Mouse (Mus musculus) layer of hippocampus, adult 9-10 months (tissue): ENCODE measurements around the gene Zdhhc11.
"Not testable (repeated sequence)": the region's sequence is repeated elsewhere in the genome, so short reads cannot be mapped to it uniquely, and the experiment has no call there.

Experiments used
- DNase-seq: peaks from one replicate; pipeline ENCODE4 v3.0.0; 2022; ENCODE audit warnings: low spot score

The Zdhhc11 gene

GRCm38 (mm10) chr13:74006881-74007280 lies 43.2 kb downstream of the Zdhhc11 start:
- not testable (repeated sequence) for DNase-seq

GRCm38 (mm10) chr13:74008216-74008615 lies 44.6 kb downstream of the Zdhhc11 start:
- DNase-seq: not testable (repeated sequence)

DNA sequence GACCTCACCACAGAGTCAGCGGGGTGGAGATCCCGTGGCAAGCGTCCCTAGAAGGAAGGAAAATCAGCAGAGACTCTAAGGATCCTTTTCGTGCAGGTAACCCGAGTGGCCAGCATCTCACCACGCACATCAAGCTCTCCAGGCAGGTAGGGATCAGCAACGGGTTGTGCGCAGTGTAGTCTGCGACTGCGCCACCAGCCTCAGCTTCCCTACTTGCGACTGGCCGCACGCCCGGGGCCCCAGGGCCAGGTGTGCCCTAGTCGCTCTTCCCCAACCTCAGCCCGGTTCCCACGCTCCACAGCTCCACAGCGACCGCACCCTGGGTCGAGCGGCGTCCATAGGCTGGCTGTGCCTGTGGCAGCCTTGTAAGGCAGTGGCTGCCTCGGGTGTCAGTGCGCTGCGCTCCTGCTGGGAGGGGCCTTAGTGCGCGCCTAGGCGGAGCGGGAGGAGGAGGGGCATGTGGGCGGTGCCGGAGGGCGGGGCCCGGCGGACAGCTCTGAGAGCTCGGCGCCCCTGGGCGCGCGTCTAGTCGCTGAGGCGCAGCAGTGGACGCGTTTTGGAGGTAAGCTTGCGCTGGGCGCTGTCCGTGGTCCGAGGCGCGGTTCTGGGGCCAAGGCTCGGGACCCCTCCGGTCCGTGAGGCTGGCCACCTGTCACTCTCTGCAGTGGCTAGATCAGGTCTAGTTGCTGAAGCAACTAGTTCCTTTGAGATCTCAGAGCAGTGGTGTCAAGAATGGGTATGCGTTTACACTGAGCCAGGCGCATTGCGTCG lies 45.5 kb downstream of the Zdhhc11 start, which contains the start of gene Tppp:
Gene Tppp, plus strand, starts transcription at position 460 of the 771 bp plus-strand sequence.
- DNase-seq: peak; percentile 83

DNA sequence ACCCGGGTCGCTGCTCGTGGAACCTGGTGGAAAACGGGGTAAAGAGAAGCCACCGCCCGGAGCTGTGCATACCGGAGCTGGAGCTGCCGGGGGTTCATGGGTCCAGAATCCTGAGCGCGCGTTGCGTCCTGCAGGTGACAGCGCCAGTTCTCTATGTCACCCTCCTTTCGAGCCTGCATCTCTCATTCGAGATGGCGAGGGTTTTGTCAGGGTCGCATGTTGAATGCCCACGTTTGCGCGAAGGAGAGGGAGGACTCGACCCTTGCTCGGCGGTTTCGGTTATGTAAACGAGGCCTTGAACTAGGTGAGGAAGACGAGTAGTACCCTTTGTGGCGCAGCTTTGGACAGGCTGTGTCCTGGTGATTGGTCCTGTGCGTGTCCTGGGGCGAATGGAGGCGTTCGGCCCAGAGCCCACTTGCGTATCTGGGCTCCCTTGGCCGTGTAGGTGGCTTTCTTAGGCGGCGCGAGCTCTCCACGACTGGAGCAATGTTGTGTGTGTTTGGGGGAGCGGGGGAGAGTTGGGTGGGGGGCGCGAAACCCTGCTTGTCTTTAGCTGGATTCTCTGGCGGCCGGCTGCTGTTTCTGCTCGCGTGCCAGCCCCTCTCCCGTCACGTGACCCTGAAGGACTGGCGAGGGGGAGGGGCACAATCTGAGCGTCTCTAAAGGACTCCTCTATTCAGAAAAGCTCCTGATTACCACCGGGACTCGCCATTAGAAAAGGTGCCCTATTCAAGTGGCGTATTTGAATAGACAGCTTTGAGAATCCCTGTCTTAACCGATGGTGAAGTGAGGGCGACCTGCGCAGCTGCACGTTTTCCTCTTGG lies 46.4 kb downstream of the Zdhhc11 start:
- DNase-seq: peak; percentile 63

- no peak for DNase-seq
Measured at GRCm38 (mm10) chr13:74010678-74011077, 47.0 kb downstream of the Zdhhc11 start.

DNA sequence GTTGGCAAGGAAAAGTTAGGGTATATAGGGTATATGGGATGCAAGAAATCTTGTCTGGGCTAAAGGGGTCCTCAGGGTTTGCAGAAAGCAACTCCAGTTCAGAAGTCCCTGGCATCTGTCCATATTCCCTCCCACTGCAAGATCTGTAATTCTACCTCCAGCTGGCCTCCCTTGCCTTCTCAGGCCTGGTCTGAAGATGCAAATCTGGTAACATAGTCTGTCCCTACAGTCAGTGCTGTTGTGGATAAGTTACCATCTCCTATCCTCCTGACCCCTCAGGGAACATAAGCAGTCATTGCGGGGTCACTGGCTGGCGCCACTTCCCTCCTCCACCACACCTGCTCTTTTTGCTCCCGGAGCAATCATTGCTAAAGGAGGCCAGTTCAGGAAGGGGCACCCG lies 52.3 kb downstream of the Zdhhc11 start:
- no peak for DNase-seq

GRCm38 (mm10) chr13:74017426-74017825 lies 53.8 kb downstream of the Zdhhc11 start:
- no peak for DNase-seq

DNA sequence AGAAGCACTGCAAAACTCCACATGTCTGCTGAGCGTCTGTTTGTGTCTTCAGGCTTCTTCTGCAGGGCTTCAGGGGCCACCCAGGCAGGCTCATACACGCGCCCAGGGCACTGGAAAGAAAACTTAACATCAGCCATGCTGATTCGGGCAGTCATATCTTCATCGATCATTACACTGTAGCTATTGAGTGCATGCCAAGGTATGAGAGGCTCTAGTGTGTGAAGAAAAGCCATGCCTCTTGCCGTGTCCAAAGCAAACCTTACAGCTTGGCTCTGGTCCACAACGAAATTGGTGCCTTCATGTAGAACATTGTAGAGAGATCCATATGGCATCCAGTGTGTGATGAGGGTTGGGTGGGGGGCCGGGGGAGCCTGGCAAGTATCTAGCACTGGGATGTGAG lies 55.4 kb downstream of the Zdhhc11 start:
- not testable (repeated sequence) for DNase-seq

- DNase-seq: no peak
Measured at GRCm38 (mm10) chr13:74025151-74026081, 61.8 kb downstream of the Zdhhc11 start.

DNA sequence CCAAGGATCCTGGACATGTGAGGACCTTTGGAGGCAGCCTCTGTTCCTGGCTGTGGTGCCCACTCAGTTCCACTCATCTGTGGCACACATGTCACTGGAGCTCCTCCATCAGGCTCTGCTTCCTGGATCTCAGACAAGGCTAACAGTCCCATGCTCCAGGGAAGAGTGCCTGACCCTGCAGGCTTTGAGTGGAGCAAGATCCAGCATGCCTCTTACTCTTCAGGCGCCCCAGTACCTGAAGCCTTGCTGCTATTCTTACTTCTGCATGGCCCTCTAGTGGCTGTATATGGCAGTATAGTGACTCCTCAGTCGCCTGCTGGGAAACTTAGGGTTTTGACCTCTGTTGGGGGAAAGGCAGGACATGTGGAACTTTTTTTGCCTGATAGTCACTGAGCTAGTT lies 62.6 kb downstream of the Zdhhc11 start:
- no peak for DNase-seq

DNA sequence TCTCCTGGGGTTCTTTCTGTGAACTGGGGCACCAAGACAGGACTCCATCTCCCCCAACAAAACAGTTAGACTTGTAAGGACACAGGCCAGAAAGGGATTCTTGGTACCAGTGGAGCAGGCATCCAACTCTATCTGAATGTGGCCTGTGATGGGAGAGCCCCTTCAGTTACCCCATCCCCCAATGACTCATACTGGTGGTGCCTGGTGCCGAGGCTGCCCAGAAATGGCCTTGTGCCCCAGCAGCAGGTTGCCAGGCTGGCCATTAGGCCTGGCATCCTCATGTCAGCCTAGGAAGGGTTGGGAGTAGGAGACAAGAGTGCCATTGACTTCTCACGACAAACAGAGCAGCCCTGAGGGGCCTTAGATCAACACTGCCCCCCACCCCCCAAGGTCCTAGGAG lies 64.5 kb downstream of the Zdhhc11 start:
- DNase-seq: no peak

DNA sequence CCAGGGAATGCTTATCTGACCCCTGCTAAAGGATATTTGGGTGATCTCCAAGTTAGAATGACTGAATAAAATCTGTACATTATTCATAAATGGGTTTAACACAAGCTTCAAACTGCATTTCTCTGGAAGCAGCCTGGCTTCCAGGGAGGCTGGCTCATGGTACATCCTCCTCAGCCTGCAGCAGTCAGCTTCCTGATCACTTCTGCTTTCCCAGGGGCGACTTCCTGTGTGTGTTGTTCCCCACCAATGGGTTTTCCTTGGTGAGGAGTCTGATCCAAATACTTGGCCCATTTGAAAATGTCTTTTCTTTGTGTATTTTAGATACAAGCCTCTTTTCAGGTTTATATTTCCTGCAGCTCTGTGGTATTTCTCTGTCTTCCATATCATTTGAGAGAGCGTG lies 65.4 kb downstream of the Zdhhc11 start:
- DNase-seq: no peak

DNA sequence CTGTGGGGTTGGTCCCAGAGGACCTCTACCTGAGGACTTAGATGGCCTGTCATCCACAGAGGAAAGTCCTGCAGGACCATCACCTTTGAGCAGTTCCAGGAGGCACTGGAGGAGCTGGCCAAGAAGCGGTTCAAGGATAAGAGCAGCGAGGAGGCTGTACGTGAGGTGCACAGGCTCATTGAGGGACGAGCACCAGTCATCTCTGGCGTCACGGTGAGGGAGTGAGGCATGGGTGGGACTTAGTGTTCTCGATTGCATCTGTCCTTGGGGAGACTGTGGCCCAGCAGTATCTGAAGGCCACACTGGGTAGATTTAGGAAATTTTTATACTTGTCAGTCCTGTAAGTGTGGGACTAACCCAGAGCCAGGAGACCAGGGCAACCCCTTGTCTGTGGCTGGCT lies 67.0 kb downstream of the Zdhhc11 start:
- no peak for DNase-seq

- no peak for DNase-seq
Measured at GRCm38 (mm10) chr13:74031133-74031532, 67.5 kb downstream of the Zdhhc11 start.

- no peak for DNase-seq
Measured at GRCm38 (mm10) chr13:74034756-74035155, 71.1 kb downstream of the Zdhhc11 start.

- no peak for DNase-seq
Measured at GRCm38 (mm10) chr13:74035776-74036175, 72.1 kb downstream of the Zdhhc11 start.

DNA sequence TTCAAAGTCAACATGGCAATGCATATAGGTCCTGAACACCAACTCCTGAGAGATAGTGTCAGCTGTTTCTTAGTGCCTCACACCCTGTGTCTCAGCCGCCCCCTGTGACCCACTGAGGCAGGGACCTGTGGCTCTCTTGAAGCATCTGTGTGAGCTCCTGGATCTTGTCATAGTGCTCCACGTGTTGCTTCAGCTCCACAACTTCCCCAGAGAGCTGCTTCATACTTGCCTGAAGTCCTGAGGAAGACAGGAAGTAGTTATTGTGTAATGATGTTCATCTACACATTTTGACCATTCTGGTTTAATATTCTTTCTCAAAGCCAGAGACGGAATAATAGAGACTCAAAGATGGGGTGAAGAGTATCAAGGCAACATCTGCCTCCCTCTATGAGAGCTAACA lies 76.3 kb downstream of the Zdhhc11 start:
- no peak for DNase-seq
